Comparison of ENCODE assay signal across 9 mouse cellular contexts in genomic region chr11:96910003-96910402, GRCm38 (mm10). TPM values are rescaled to one million over a fixed set of nuclear protein-coding genes. Genes with fewer than 3 reads are reported as not detected.
DNase-seq lines count a peak whose midpoint lies in the region; ATAC-seq and TF ChIP-seq lines count a peak whose summit lies in the region.
"Had no signal": no experiment of that assay in that cellular context is flagged by ENCODE, and none has a peak within 500 bp of the region (broad histone marks: within the 10 kb centered on the region; RNA-seq: fewer than 3 reads in every experiment).

No protein-coding gene starts in this region.

- ATAC-seq in liver, postnatal 0 days = peak; percentile 71
- ATAC-seq in neural tube, embryonic 15.5 days (ENCODE audit: low FRiP score) = peak; percentile 64; the same call in 1 of the 2 replicates

- H3K9me3 ChIP-seq in E14TG2a.4 (ENCODE audit: low read length) = no peaks in the 10 kb centered on the region
- H3K9me3 ChIP-seq in forebrain, embryonic 10.5 days = no peaks in the 10 kb centered on the region
- H3K9me3 ChIP-seq in liver, postnatal 0 days (ENCODE audit: low read length) = no peaks in the 10 kb centered on the region
- H3K9me3 ChIP-seq in neural tube, embryonic 15.5 days (replicated peaks) = no peaks in the 10 kb centered on the region
- H3K9me3 ChIP-seq: limb, embryonic 15.5 days had no signal

- H3K4me2 ChIP-seq in liver, postnatal 0 days (ENCODE audit: low read depth, low read length) = no peak overlapping the region
- H3K4me2 ChIP-seq in neural tube, embryonic 15.5 days = no peak overlapping the region
- H3K4me2 ChIP-seq: limb, embryonic 15.5 days had no signal

- H3K27ac ChIP-seq in forebrain, embryonic 10.5 days = peak overlapping the region; percentile 86
- H3K27ac ChIP-seq in liver, postnatal 0 days (ENCODE audit: low read depth) = no peak overlapping the region
- no peak overlapping the region for H3K27ac ChIP-seq in neural tube, embryonic 15.5 days (replicated peaks)
- H3K27ac ChIP-seq: limb, embryonic 15.5 days had no signal

- H3K4me3 ChIP-seq in E14TG2a.4 (replicated peaks; ENCODE audit: low read length) = no peak overlapping the region
- H3K4me3 ChIP-seq in forebrain, embryonic 10.5 days = peak overlapping the region; percentile 3; the same call in 1 of the 2 replicates
- H3K4me3 ChIP-seq in liver, postnatal 0 days (ENCODE audit: low read depth, low read length) = no peak overlapping the region
- no peak overlapping the region for H3K4me3 ChIP-seq in neural tube, embryonic 15.5 days (replicated peaks)
- H3K4me3 ChIP-seq: limb, embryonic 15.5 days had no signal

- H3K9ac ChIP-seq in liver, postnatal 0 days (replicated peaks) = no peak overlapping the region
- H3K9ac ChIP-seq in neural tube, embryonic 15.5 days (replicated peaks) = no peak overlapping the region
- H3K9ac ChIP-seq: limb, embryonic 15.5 days had no signal

- intact Hi-C loops in heart, postnatal 10 days (cut with DNase I) = loop anchor here (1.0 to 5.0 kb wide), 2 partner anchors 43 to 148 kb away; no protein-coding TSS in a partner anchor

- DNase-seq in c-Kit-positive CD71-negative TER-119-negative erythroid progenitor cells, embryonic 14.5 days (ENCODE audit: low read depth) = peak; percentile 77
- DNase-seq in forebrain, embryonic 10.5 days (ENCODE audit: extremely low spot score, low spot score) = peak; percentile 83
- DNase-seq in heart, postnatal 10 days = peak; percentile 89 to 92
- peak; percentile 80 to 88 for DNase-seq in kidney, postnatal 36 days
- DNase-seq in liver, postnatal 0 days = peak; percentile 79
- DNase-seq in thymus, postnatal 0 days (ENCODE audit: low spot score) = peak; percentile 82

- peaks cover 94% of the 10 kb centered on the region for H3K36me3 ChIP-seq in E14TG2a.4 (ENCODE audit: insufficient read depth, low read length)
- peaks cover 81% of the 10 kb centered on the region for H3K36me3 ChIP-seq in forebrain, embryonic 10.5 days (replicated peaks)
- peaks cover 37% of the 10 kb centered on the region for H3K36me3 ChIP-seq in liver, postnatal 0 days (replicated peaks; ENCODE audit: insufficient read depth, low read length)
- peaks cover 24% of the 10 kb centered on the region for H3K36me3 ChIP-seq in neural tube, embryonic 15.5 days

- peak; percentile 70 for TF ChIP-seq CTCF in E14TG2a.4 (conservative IDR thresholded peaks at IDR 0.05; ENCODE audit: low read length)
- TF ChIP-seq CTCF in liver, postnatal 0 days (IDR thresholded peaks at IDR 0.05; ENCODE audit: low read depth) = peak; percentile 89

- peaks cover 88% of the 10 kb centered on the region for H3K4me1 ChIP-seq in E14TG2a.4 (replicated peaks; ENCODE audit: low read depth, low read length)
- peaks cover 60% of the 10 kb centered on the region for H3K4me1 ChIP-seq in forebrain, embryonic 10.5 days
- H3K4me1 ChIP-seq in liver, postnatal 0 days (ENCODE audit: insufficient read depth) = peaks cover 2% of the 10 kb centered on the region
- peaks cover 35% of the 10 kb centered on the region for H3K4me1 ChIP-seq in neural tube, embryonic 15.5 days

- WGBS in forebrain, embryonic 10.5 days = 28% methylated on average over 7 of the region's 7 CpGs
- 39% methylated on average over 7 of the region's 7 CpGs for WGBS in liver, postnatal 0 days (ENCODE audit: insufficient replicate concordance)
- WGBS in neural tube, embryonic 15.5 days = 28% methylated on average over 7 of the region's 7 CpGs

- no peaks in the 10 kb centered on the region for H3K27me3 ChIP-seq in E14TG2a.4 (ENCODE audit: insufficient read depth, low read length)
- H3K27me3 ChIP-seq in forebrain, embryonic 10.5 days (ENCODE audit: poor library complexity, severe bottlenecking) = no peaks in the 10 kb centered on the region
- H3K27me3 ChIP-seq in liver, postnatal 0 days (ENCODE audit: insufficient read depth, low read length) = no peaks in the 10 kb centered on the region
- H3K27me3 ChIP-seq in neural tube, embryonic 15.5 days (replicated peaks) = no peaks in the 10 kb centered on the region
- H3K27me3 ChIP-seq: limb, embryonic 15.5 days had no signal

- TF ChIP-seq EP300 in liver, postnatal 0 days (IDR thresholded peaks at IDR 0.05; ENCODE audit: low read depth) = no peak

RNA-seq across cellular contexts. Expression of gene Cdk5rap3, which starts 6.3 kb away (rescaled TPM):
- polyA plus RNA-seq in forebrain, embryonic 10.5 days (2016; fragmentation: Nextera tagmentation; extraction: Ambion mirVana) = 107 and 111 TPM in 2 replicates
- total RNA-seq in heart, postnatal 10 days (2021) = 10 to 100 TPM; 28.0 to 30.8 TPM
- 38.3 and 38.4 TPM in 2 replicates for polyA plus RNA-seq in liver, postnatal 0 days (2015; fragmentation: Nextera tagmentation; extraction: Ambion mirVana)
- 82.4 and 85.7 TPM in 2 replicates for polyA plus RNA-seq in neural tube, embryonic 15.5 days (2015; fragmentation: Nextera tagmentation; extraction: Ambion mirVana)
- polyA plus RNA-seq in thymus, postnatal 0 days (2015; fragmentation: Nextera tagmentation; extraction: Ambion mirVana) = 105 and 116 TPM in 2 replicates

RNA-seq across cellular contexts. Expression of gene Prr15l, which starts 17.9 kb away (rescaled TPM):
- 0.36 and 0.40 TPM in 2 replicates for polyA plus RNA-seq in forebrain, embryonic 10.5 days (2016; fragmentation: Nextera tagmentation; extraction: Ambion mirVana)
- total RNA-seq in heart, postnatal 10 days (2021) = under 1 TPM; 0.47 to 0.74 TPM
- polyA plus RNA-seq in liver, postnatal 0 days (2015; fragmentation: Nextera tagmentation; extraction: Ambion mirVana) = 10.1 and 13.9 TPM in 2 replicates
- polyA plus RNA-seq in neural tube, embryonic 15.5 days (2015; fragmentation: Nextera tagmentation; extraction: Ambion mirVana) = 0.47 and 5.2 TPM in 2 replicates
- 1.0 and 1.5 TPM in 2 replicates for polyA plus RNA-seq in thymus, postnatal 0 days (2015; fragmentation: Nextera tagmentation; extraction: Ambion mirVana)

RNA-seq across cellular contexts. Expression of gene Pnpo, which starts 33.8 kb away (rescaled TPM):
- polyA plus RNA-seq in forebrain, embryonic 10.5 days (2016; fragmentation: Nextera tagmentation; extraction: Ambion mirVana) = 36.8 and 40.7 TPM in 2 replicates
- total RNA-seq in heart, postnatal 10 days (2021) = 10 to 100 TPM; 11.8 to 12.8 TPM
- 271 and 273 TPM in 2 replicates for polyA plus RNA-seq in liver, postnatal 0 days (2015; fragmentation: Nextera tagmentation; extraction: Ambion mirVana)
- polyA plus RNA-seq in neural tube, embryonic 15.5 days (2015; fragmentation: Nextera tagmentation; extraction: Ambion mirVana) = 30.8 and 35.8 TPM in 2 replicates
- 39.0 and 39.5 TPM in 2 replicates for polyA plus RNA-seq in thymus, postnatal 0 days (2015; fragmentation: Nextera tagmentation; extraction: Ambion mirVana)
